Mouse (Mus musculus): ENCODE data around the gene Slc15a3. TPM values are rescaled to one million over a fixed set of nuclear protein-coding genes. Genes with fewer than 3 reads are reported as not detected.

The Slc15a3 gene
- polyA plus RNA-seq, 1 experiment from 2014 or later = 2.3 TPM

DNA sequence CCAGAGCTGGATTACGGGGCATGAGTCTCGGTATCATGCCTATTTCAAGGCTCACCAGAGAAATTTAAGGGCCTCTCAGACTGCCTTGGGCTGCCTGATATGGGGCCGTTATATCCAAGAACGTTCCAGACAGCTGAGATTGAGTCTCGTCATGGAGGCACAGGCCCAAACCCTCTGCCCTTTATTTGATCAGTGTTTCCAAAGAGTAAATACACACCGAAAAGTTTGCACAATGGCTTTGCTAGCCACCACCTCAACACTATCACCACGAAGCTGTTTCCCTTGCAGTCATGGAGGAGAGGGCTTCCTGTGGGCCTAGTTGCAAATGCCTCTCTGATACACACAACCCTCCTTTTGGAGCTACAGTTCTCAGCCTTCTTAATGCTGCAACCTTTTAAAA lies 15.5 kb upstream of the Slc15a3 start:
- Histone ChIP-seq H3K4me1 (no peaks in the 10 kb centered on the region), H3K4me3 (replicated peaks) (no peak overlapping the region), H3K9me3 (replicated peaks) (no peaks in the 10 kb centered on the region), H3K27ac (replicated peaks) (no peak overlapping the region), H3K9ac (no peak overlapping the region), H3K4me2 (replicated peaks) (no peak overlapping the region), H3K36me3 (no peaks in the 10 kb centered on the region), H3K27me3 (no peaks in the 10 kb centered on the region)
- WGBS = 83% methylated on average over 7 of the region's 7 CpGs
- no peak for ATAC-seq (ENCODE audit: insufficient number of reproducible peaks, low FRiP score, low TSS enrichment, low read depth)

DNA sequence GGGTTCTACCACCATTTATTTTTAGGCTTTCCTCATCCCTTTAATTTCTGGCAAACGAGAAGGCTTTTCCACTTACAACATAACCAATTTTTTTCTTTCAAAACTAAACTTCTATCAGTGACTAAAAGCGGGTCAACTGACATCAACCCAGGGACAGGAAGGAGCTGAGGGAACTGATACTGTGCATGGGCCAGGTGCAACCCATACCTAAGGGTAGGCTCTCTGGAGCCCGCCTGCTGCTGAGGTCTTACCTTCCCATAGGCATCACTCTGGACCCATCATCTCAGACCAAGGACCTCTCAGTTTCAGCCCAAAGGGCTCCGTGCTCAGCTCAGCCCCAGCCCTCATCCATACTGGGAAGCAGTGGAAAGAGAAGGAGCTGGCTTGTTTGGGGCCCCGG lies 11.2 kb upstream of the Slc15a3 start:
- no peak overlapping the region for H3K4me3 ChIP-seq (replicated peaks)
- no peaks in the 10 kb centered on the region for H3K4me1 ChIP-seq
- no peak overlapping the region for H3K4me2 ChIP-seq (replicated peaks)
- H3K36me3 ChIP-seq = no peaks in the 10 kb centered on the region
- no peaks in the 10 kb centered on the region for H3K27me3 ChIP-seq
- no peak overlapping the region for H3K9ac ChIP-seq
- 86% methylated on average over 5 of the region's 5 CpGs for WGBS
- no peak for ATAC-seq (ENCODE audit: insufficient number of reproducible peaks, low FRiP score, low TSS enrichment, low read depth)
- H3K27ac ChIP-seq (replicated peaks) = no peak overlapping the region
- no peaks in the 10 kb centered on the region for H3K9me3 ChIP-seq (replicated peaks)

DNA sequence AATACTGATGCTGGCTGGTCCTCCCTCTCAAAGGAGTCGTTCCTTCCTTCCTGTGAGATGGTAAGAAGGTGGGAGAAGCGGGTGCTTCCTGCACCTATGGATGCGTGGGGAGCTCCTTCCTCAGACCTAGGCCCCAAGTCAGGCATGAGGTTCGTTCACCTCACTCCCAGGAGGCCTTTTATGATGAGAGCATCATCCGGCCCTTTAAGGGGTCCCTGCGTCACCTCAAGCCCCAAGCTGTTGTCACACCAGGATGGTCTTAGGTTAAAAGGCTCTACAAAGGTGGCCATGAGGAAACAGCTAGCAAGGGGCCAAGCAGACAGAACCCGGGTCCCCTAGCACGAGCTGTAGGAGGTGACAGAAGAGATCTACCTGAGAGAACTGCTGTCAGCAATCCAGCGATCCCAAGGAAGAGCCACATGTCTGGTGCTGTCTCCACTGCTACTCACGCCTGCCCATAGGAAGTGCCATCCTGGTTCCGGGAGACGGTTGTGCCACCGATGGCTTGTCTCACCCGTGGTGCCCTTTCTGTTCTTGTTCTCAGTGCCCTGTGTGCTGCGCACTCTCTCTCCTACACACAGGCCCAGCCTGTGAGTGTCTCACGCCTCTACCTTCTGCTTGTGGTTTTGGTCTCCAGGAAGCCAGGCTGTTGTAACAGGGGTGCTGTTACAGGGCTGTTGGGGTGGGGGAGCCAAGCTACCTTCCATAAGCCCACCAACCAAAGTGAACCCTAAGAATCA lies 9.9 kb upstream of the Slc15a3 start, which contains the start of gene Cd6:
Gene Cd6, minus strand, starts transcription at position 623 of the 740 bp plus-strand sequence.
- Histone ChIP-seq H3K36me3 (no peaks in the 10 kb centered on the region), H3K9ac (no peak within 1 kb of the TSS), H3K27me3 (no peaks in the 10 kb centered on the region), H3K4me2 (replicated peaks) (no peak within 1 kb of the TSS), H3K9me3 (replicated peaks) (no peaks in the 10 kb centered on the region), H3K4me3 (replicated peaks) (no peak within 1 kb of the TSS), H3K4me1 (no peaks in the 10 kb centered on the region), H3K27ac (replicated peaks) (no peak within 1 kb of the TSS)
- ATAC-seq (ENCODE audit: insufficient number of reproducible peaks, low FRiP score, low TSS enrichment, low read depth) = no peak
- WGBS = 92% methylated on average over 16 of the region's 16 CpGs

DNA sequence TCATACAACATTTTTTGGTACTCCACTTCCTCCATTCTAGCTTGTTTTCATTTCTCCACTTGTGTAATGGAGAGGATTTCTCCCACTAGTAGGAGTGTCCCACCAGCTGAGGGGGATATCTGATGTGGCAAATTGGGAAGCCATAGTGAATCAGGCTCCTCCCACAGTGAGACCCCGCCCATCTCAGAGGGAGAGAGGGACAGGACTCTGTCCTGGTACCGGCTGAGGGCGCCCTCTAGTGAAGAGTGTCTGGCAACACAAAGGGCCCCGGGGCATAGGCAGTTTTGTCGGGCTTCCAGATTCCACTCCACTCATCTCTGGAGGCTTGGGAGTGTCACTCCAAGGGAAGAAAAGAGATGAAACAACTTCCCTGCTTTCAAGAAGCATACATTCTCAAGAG lies 8.1 kb upstream of the Slc15a3 start:
- no peaks in the 10 kb centered on the region for H3K9me3 ChIP-seq (replicated peaks)
- 12% methylated on average over 5 of the region's 5 CpGs for WGBS
- no peak overlapping the region for H3K4me3 ChIP-seq (replicated peaks)
- no peak for ATAC-seq (ENCODE audit: insufficient number of reproducible peaks, low FRiP score, low TSS enrichment, low read depth)
- H3K36me3 ChIP-seq = no peaks in the 10 kb centered on the region
- no peak overlapping the region for H3K9ac ChIP-seq
- no peak overlapping the region for H3K27ac ChIP-seq (replicated peaks)
- H3K27me3 ChIP-seq = no peaks in the 10 kb centered on the region
- H3K4me1 ChIP-seq = no peaks in the 10 kb centered on the region
- H3K4me2 ChIP-seq (replicated peaks) = no peak overlapping the region

DNA sequence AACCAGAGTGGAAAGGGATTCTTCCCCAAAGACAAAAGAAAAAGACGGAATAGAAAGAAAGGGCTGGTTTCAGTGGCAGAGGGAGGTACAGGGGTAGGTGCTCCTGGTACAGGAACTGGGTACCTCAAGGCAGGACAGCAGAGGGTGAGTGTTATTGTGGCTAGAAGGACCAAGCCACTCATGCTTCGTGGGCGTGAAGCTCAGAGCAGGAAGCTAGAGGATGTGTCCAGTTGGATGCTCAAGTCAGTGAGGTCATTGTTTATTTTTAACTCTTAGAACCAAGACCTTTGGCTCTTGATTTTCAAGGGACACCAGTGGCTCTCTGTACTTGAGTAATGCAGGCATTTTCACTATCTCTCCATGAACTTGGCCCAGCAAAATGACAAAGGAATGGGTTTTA lies 7.5 kb upstream of the Slc15a3 start:
- no peak for ATAC-seq (ENCODE audit: insufficient number of reproducible peaks, low FRiP score, low TSS enrichment, low read depth)
- Histone ChIP-seq H3K27me3 (no peaks in the 10 kb centered on the region), H3K4me2 (replicated peaks) (no peak overlapping the region), H3K4me1 (no peaks in the 10 kb centered on the region), H3K36me3 (no peaks in the 10 kb centered on the region), H3K9me3 (replicated peaks) (no peaks in the 10 kb centered on the region), H3K9ac (no peak overlapping the region), H3K4me3 (replicated peaks) (no peak overlapping the region), H3K27ac (replicated peaks) (no peak overlapping the region)
- WGBS = 78% methylated on average over 3 of the region's 3 CpGs

DNA sequence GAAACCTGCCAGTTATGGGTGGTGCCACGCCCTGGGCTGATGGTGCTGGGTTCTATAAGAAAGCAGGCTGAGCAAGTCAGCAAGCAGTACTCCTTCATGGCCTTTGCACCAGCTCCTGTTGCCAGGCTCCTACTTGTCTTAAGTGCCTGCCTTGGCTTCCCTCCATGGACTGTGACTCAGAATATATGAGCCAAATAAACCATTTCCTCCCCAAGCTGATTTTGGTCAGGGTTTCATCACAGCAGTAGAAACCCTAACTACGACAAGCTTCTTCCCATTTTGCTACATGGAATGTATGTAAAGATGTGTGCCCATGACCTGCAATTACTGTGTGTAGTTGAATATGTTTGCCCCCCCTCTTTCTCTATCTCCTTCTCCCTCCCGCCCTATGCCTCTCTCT lies 5.9 kb upstream of the Slc15a3 start:
- Histone ChIP-seq H3K27me3 (no peaks in the 10 kb centered on the region), H3K36me3 (no peaks in the 10 kb centered on the region), H3K4me3 (replicated peaks) (no peak overlapping the region), H3K9me3 (replicated peaks) (no peaks in the 10 kb centered on the region), H3K27ac (replicated peaks) (no peak overlapping the region), H3K4me1 (no peaks in the 10 kb centered on the region), H3K9ac (no peak overlapping the region), H3K4me2 (replicated peaks) (no peak overlapping the region)
- no peak for ATAC-seq (ENCODE audit: insufficient number of reproducible peaks, low FRiP score, low TSS enrichment, low read depth)
- 69% methylated on average over 3 of the region's 3 CpGs for WGBS

DNA sequence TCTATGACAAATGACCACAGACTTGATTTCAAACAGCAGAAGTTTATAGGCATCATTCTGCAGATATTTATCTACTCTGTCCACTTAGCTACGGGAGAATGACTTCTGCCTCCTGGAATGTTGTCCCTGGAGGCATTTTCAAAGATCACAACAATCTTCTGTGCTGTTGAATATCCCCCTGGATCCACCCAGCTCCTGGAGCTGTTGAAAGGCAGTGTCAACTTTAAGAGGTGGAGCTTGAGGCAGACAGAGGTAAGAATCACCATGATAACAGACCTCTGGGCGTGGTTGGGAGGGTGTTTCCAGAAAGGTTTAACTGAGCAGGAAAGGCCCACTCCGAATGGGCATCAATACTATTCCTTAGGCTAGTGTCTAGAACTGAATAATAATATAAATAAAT lies 3.9 kb upstream of the Slc15a3 start:
- no peak for ATAC-seq (ENCODE audit: insufficient number of reproducible peaks, low FRiP score, low TSS enrichment, low read depth)
- no peaks in the 10 kb centered on the region for H3K27me3 ChIP-seq

DNA sequence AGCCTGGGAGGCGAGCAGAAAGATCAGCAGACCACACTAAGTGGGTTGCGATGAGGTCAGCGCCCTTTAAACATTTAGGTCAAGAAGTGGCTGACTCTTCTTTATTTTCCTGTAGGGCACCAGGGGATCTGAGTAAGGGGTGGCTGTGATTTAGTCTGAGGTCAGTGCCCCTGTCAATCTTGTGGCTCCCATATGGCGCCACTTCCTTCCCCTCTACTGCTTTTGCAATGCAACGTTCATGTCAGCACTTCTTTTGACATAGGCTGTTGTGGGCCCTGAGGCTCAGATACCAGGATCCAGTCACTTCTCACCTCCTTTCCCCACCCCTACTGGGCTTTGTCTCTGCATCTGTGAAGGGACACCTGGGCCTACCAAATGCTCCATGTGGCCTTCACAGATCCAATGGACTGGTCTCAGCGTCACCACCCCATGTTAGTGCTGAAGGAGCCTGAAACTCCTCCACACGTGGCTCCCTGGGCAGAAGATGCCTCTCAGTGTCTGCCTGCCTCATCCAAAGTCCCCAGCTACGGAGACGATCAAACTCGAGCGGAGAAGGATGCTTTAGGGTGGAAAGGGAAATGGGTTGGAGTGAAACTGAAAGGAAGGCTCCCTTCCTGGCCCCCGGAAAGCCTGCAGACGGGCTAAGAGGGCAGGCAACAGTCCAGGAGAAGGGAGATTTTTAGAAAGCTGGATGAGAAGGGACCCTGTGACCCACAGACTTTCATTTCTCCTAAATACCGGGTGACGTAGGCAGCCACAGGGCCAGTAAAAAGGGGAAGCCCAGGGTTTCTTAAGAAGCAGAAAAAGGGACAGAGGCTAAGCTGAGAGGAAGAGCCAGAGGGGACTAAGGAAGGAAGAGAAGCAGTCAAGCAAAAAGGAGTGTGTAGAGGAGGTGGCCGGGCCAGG lies 2.4 kb downstream of the Slc15a3 start:
- Histone ChIP-seq H3K9ac (no peak overlapping the region), H3K27me3 (no peaks in the 10 kb centered on the region), H3K4me3 (replicated peaks) (no peak overlapping the region), H3K36me3 (no peaks in the 10 kb centered on the region), H3K27ac (replicated peaks) (no peak overlapping the region), H3K4me1 (peaks cover 6% of the 10 kb centered on the region; the same call in 1 of the 2 replicates), H3K9me3 (replicated peaks) (no peaks in the 10 kb centered on the region), H3K4me2 (replicated peaks) (no peak overlapping the region)
- WGBS = 41% methylated on average over 16 of the region's 16 CpGs
- ATAC-seq (ENCODE audit: insufficient number of reproducible peaks, low FRiP score, low TSS enrichment, low read depth) = no peak

More for the DNA sequence above, 3.9 kb upstream of the Slc15a3 start:
- Histone ChIP-seq H3K4me2 (replicated peaks) (no peak overlapping the region), H3K27ac (replicated peaks) (no peak overlapping the region), H3K4me3 (replicated peaks) (no peak overlapping the region), H3K9me3 (replicated peaks) (no peaks in the 10 kb centered on the region), H3K36me3 (no peaks in the 10 kb centered on the region), H3K9ac (no peak overlapping the region), H3K4me1 (no peaks in the 10 kb centered on the region)
- 40% methylated on average over 3 of the region's 3 CpGs for WGBS

DNA sequence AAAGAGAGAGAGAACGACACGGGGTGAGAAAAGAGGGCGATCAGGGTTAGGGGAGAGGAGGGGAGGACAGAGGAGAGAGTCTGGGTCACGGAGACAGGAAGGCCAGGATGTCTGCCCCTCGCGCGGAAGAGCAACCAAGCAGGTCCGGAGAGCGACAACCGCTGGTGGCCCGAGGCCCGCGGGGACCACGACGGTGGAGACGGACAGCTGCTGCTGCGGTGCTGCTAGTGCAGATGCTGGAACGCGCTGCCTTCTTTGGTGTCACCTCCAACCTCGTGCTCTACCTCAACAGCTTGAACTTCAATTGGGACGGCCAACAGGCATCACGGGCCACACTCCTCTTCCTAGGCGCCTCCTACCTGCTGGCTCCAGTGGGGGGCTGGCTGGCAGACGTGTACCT lies 3.4 kb downstream of the Slc15a3 start:
- H3K4me1 ChIP-seq = peaks cover 6% of the 10 kb centered on the region; the same call in 1 of the 2 replicates
- H3K9me3 ChIP-seq (replicated peaks) = no peaks in the 10 kb centered on the region
- no peak for ATAC-seq (ENCODE audit: insufficient number of reproducible peaks, low FRiP score, low TSS enrichment, low read depth)
- no peaks in the 10 kb centered on the region for H3K27me3 ChIP-seq
- no peaks in the 10 kb centered on the region for H3K36me3 ChIP-seq
- WGBS = 52% methylated on average over 24 of the region's 24 CpGs
- H3K27ac ChIP-seq (replicated peaks) = no peak overlapping the region
- 0 out of 2 replicates have a peak overlapping the region, but pooled peaks have one; percentile 10 for H3K4me2 ChIP-seq (replicated peaks)
- H3K9ac ChIP-seq = no peak overlapping the region
- no peak overlapping the region for H3K4me3 ChIP-seq (replicated peaks)

DNA sequence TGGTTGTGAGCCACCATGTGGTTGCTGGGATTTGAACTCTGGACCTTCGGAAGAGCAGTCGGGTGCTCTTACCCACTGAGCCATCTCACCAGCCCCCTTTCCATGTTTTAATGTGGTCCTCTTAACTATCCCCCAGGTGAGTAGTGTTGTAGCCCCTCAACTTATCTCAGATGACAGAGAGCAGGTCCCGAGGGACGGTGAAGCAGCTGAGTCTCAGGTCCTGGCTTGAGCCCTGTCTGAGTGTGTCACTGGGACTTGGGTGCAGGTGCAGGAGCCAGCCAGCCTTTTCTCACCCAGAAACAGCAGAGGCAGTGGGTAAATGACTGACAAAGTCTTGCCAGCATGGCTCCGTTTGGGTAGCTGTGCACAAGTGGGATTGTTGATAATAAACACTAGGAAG lies 4.7 kb downstream of the Slc15a3 start:
- peaks cover 6% of the 10 kb centered on the region; the same call in 1 of the 2 replicates for H3K4me1 ChIP-seq
- H3K4me3 ChIP-seq (replicated peaks) = no peak overlapping the region
- no peaks in the 10 kb centered on the region for H3K27me3 ChIP-seq
- no peaks in the 10 kb centered on the region for H3K36me3 ChIP-seq
- no peak overlapping the region for H3K9ac ChIP-seq
- ATAC-seq (ENCODE audit: insufficient number of reproducible peaks, low FRiP score, low TSS enrichment, low read depth) = no peak
- H3K9me3 ChIP-seq (replicated peaks) = no peaks in the 10 kb centered on the region
- H3K4me2 ChIP-seq (replicated peaks) = no peak overlapping the region
- no peak overlapping the region for H3K27ac ChIP-seq (replicated peaks)
- 88% methylated on average over 5 of the region's 5 CpGs for WGBS

DNA sequence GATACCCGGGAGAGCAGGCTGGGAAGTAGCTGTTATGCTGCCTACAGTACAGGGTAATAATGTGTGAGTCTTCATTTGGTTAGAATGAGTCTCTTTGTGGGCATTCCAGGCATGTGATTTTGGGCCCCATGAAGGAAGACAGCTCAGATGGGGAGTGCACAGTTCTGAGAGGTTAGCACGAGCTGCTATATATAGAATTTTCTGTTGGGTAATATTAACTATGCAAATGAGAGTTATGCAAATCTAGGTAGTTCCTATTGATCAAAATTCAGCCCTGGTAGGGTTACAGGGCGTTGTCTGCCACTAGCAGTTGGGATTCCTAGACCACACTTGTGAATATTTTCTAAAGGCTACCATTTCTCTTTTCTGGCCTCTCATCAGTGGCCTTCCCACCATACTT lies 5.9 kb downstream of the Slc15a3 start:
- Histone ChIP-seq H3K27me3 (no peaks in the 10 kb centered on the region), H3K4me1 (peaks cover 6% of the 10 kb centered on the region; the same call in 1 of the 2 replicates), H3K4me2 (replicated peaks) (no peak overlapping the region), H3K9me3 (replicated peaks) (no peaks in the 10 kb centered on the region), H3K4me3 (replicated peaks) (no peak overlapping the region), H3K27ac (replicated peaks) (no peak overlapping the region), H3K36me3 (no peaks in the 10 kb centered on the region), H3K9ac (no peak overlapping the region)
- 77% methylated on average over 3 of the region's 3 CpGs for WGBS
- ATAC-seq (ENCODE audit: insufficient number of reproducible peaks, low FRiP score, low TSS enrichment, low read depth) = no peak
